Mouse (Mus musculus): ENCODE measurements around the gene Caml.
"Not testable (repeated sequence)": the region's sequence is repeated elsewhere in the genome, so short reads cannot be mapped to it uniquely, and the experiment has no call there.

Gene Caml

GRCm38 (mm10) chr13:55620275-55620674 is 2.5 kb upstream of the Caml start:
- DNase-seq (ENCODE audit: low spot score in 2 of 2) = no peak

- DNase-seq (ENCODE audit: low spot score in 2 of 2) = not testable (repeated sequence)
Measured at GRCm38 (mm10) chr13:55622156-55622648, 603 bp upstream of the Caml start.

- peak; percentile 88 to 95 for DNase-seq (ENCODE audit: low spot score in 2 of 2)
Measured at GRCm38 (mm10) chr13:55634639-55635127, 11.9 kb downstream of the Caml start, which contains the start of gene Ddx46. TSS of gene Ddx46 (plus strand) at chr13:55635027.

GRCm38 (mm10) chr13:55635146-55635571 is 12.4 kb downstream of the Caml start:
- DNase-seq (ENCODE audit: low spot score in 2 of 2) = no peak

GRCm38 (mm10) chr13:55636185-55636983 is 13.6 kb downstream of the Caml start:
- no peak for DNase-seq (ENCODE audit: low spot score in 2 of 2)

- DNase-seq (ENCODE audit: low spot score in 2 of 2) = peak; percentile 63 to 68
Measured at GRCm38 (mm10) chr13:55640480-55640879, 17.7 kb downstream of the Caml start.

GRCm38 (mm10) chr13:55644525-55644924 is 21.7 kb downstream of the Caml start:
- DNase-seq (ENCODE audit: low spot score in 2 of 2) = peak in 1 of 2 experiments; percentile 8

GRCm38 (mm10) chr13:55650098-55650497 is 27.3 kb downstream of the Caml start:
- no peak for DNase-seq (ENCODE audit: low spot score in 2 of 2)

GRCm38 (mm10) chr13:55650980-55651379 is 28.2 kb downstream of the Caml start:
- no peak for DNase-seq (ENCODE audit: low spot score in 2 of 2)

- peak in 1 of 2 experiments; percentile 48 for DNase-seq (ENCODE audit: low spot score in 2 of 2)
Measured at GRCm38 (mm10) chr13:55668550-55668949, 45.7 kb downstream of the Caml start.

GRCm38 (mm10) chr13:55672711-55673110 is 49.9 kb downstream of the Caml start:
- no peak for DNase-seq (ENCODE audit: low spot score in 2 of 2)

- no peak for DNase-seq (ENCODE audit: low spot score in 2 of 2)
Measured at GRCm38 (mm10) chr13:55677364-55677763, 54.6 kb downstream of the Caml start.

Data from cerebellum, postnatal 4 days (tissue).